Mouse (Mus musculus) liver, postnatal 0 days (tissue): Measurements from ENCODE around the gene Fut11.

Experiments
- CTCF ChIP-seq: sonication (generic); IDR thresholded peaks from 2 replicates; pipeline ENCODE4 v1.5.1; 2016; ENCODE audit warnings: antibody characterized with exemption, low read depth
- EP300 ChIP-seq: IDR thresholded peaks from 2 replicates; pipeline ENCODE4 v1.6.1; 2016; ENCODE audit warnings: antibody characterized with exemption, low read depth, mild to moderate bottlenecking

- no peak for TF ChIP-seq CTCF
- no peak for TF ChIP-seq EP300
Observed at GRCm38 (mm10) chr14:20655731-20656130, 39.0 kb upstream of the Fut11 start.
